Mouse (Mus musculus) MEL (cell line): ENCODE measurements around the gene Nt5dc1. TPM values are rescaled to one million over a fixed set of nuclear protein-coding genes. Genes with fewer than 3 reads are reported as not detected.
"Not testable (repeated sequence)": the region's sequence is repeated elsewhere in the genome, so short reads cannot be mapped to it uniquely, and the experiment has no call there.

Experiments
- DNase-seq: peaks from one replicate; pipeline ENCODE4 v3.0.0; 2011; ENCODE audit warnings: low read depth, low spot score
- H3K27ac ChIP-seq: 2 replicates; pipeline ENCODE4 v1.5.1; 2012; ENCODE audit warnings: low read depth, mild to moderate bottlenecking, control low read depth, low read length, moderate library complexity; ENCODE audit not compliant: control insufficient read depth
- H3K27me3 ChIP-seq, 2 experiments: fragments of 150-350 bp in 1 of 2; sonication (generic) in 1 of 2; 2 replicates each; pipeline ENCODE4 v1.6.1; 2012; ENCODE audit warnings: low read length in 2 of 2, mild to moderate bottlenecking in 2 of 2, improper control_type of control experiment in 1 of 2, moderate library complexity in 1 of 2; ENCODE audit not compliant: insufficient read depth in 2 of 2, control insufficient read depth in 1 of 2
- H3K36me3 ChIP-seq, 2 experiments: 2 replicates each; pipeline ENCODE4 v1.6.1; 2012 to 2014; ENCODE audit warnings: low read length in 2 of 2, improper control_type of control experiment in 1 of 2, inconsistent platforms in 1 of 2, mild to moderate bottlenecking in 1 of 2; ENCODE audit not compliant: insufficient read depth in 2 of 2, control insufficient read depth in 1 of 2
- H3K4me1 ChIP-seq, 2 experiments: fragments of 150-350 bp in 1 of 2; sonication (generic) in 1 of 2; 2 replicates each; pipeline ENCODE4 v1.6.1; 2012; ENCODE audit warnings: low read length in 2 of 2, improper control_type of control experiment in 1 of 2, mild to moderate bottlenecking in 1 of 2; ENCODE audit not compliant: insufficient read depth in 2 of 2, control insufficient read depth in 1 of 2
- H3K4me3 ChIP-seq, 2 experiments: fragments of 150-350 bp in 1 of 2; sonication (generic) in 1 of 2; 2 replicates each; pipeline ENCODE4 v1.5.1; 2012; ENCODE audit warnings: low read depth in 2 of 2, low read length in 2 of 2, mild to moderate bottlenecking in 2 of 2, moderate library complexity in 2 of 2, control low read depth in 1 of 2, improper control_type of control experiment in 1 of 2; ENCODE audit not compliant: control insufficient read depth in 1 of 2, insufficient read depth in 1 of 2
- H3K79me2 ChIP-seq: 2 replicates; pipeline ENCODE4 v1.6.1; 2012; ENCODE audit warnings: mild to moderate bottlenecking, low read length, moderate library complexity; ENCODE audit not compliant: control insufficient read depth, poor library complexity, insufficient read depth
- H3K9ac ChIP-seq: 2 replicates; pipeline ENCODE4 v1.6.1; 2012; ENCODE audit warnings: low read depth, mild to moderate bottlenecking, control low read depth, low read length, moderate library complexity; ENCODE audit not compliant: control insufficient read depth, poor library complexity, severe bottlenecking
- H3K9me3 ChIP-seq: fragments of 150-350 bp; sonication (generic); replicated peaks from 2 replicates; pipeline ENCODE4 v1.6.1; 2012; ENCODE audit warnings: mild to moderate bottlenecking, low read length, improper control_type of control experiment, moderate library complexity; ENCODE audit not compliant: insufficient read depth
- ELF1 ChIP-seq: IDR thresholded peaks from 2 replicates; pipeline ENCODE4 v1.6.1; 2014; ENCODE audit warnings: low read depth, mild to moderate bottlenecking, inconsistent platforms, low read length, improper control_type of control experiment, moderate library complexity
- MAFK ChIP-seq: IDR thresholded peaks from 2 replicates; pipeline ENCODE4 v1.6.1; 2011; ENCODE audit warnings: low read depth, mild to moderate bottlenecking, low read length, improper control_type of control experiment, borderline replicate concordance
- MAX ChIP-seq: IDR thresholded peaks from 2 replicates; pipeline ENCODE4 v1.6.1; 2011; ENCODE audit warnings: low read length, improper control_type of control experiment
- MAZ ChIP-seq: IDR thresholded peaks from 2 replicates; pipeline ENCODE4 v1.6.1; 2012; ENCODE audit warnings: low read depth, mild to moderate bottlenecking, inconsistent platforms, low read length, improper control_type of control experiment
- POLR2AphosphoS5 ChIP-seq: IDR thresholded peaks from 2 replicates; pipeline ENCODE4 v1.6.1; 2012; ENCODE audit warnings: low read depth, borderline replicate concordance, mild to moderate bottlenecking, inconsistent platforms, low read length, moderate library complexity, mixed read lengths
- RCOR1 ChIP-seq: IDR thresholded peaks from 2 replicates; pipeline ENCODE4 v1.6.1; 2012; ENCODE audit warnings: low read depth, mild to moderate bottlenecking, inconsistent platforms, low read length, improper control_type of control experiment
- TAL1 ChIP-seq: IDR thresholded peaks from 2 replicates; pipeline ENCODE4 v1.6.1; 2012; ENCODE audit warnings: mild to moderate bottlenecking, inconsistent platforms, low read length, moderate library complexity, mixed read lengths
- TBP ChIP-seq: IDR thresholded peaks from 2 replicates; pipeline ENCODE4 v1.8.0; 2011; ENCODE audit warnings: low read depth, low read length, improper control_type of control experiment
- polyA plus RNA-seq, 2 experiments: library from polyadenylated mRNA; stranded (reverse) in 1 of 2; unstranded in 1 of 2; fragments of >175 nt in 1 of 2; fragments of >200 nt in 1 of 2; gene quantifications; 2 replicates each; pipeline versions ENCODE4 v1.2.1 to v1.2.4; 2012; ENCODE audit warnings: low replicate concordance in 2 of 2, low read depth in 1 of 2; ENCODE audit not compliant: insufficient read length in 2 of 2, insufficient read depth in 1 of 2, missing spikeins in 1 of 2
- total RNA-seq: library from RNA; depleted of rRNA; stranded (reverse); fragments of 300-350 nt; gene quantifications from 2 replicates; pipeline ENCODE4 v1.2.3, GENCODE M21; 2012

Nt5dc1 gene
- total and polyA plus RNA-seq, 3 experiments, result 8.9 to 11.5 TPM; not detected in 1

- Histone ChIP-seq H3K27ac (no peak overlapping the region), H3K4me1 (no peaks in the 10 kb centered on the region), H3K9me3 (no peaks in the 10 kb centered on the region), H3K9ac (no peak overlapping the region), H3K36me3 (no peaks in the 10 kb centered on the region), H3K27me3 (no peaks in the 10 kb centered on the region; a peak in 1 of 4 replicates), H3K4me3 (no peak overlapping the region), H3K79me2 (no peaks in the 10 kb centered on the region)
- TF ChIP-seq ELF1, result no peak
- no peak for TF ChIP-seq MAZ
- TF ChIP-seq MAFK, result no peak
- TF ChIP-seq TAL1, result no peak
- DNase-seq, result no peak
These were observed 146.7 kb downstream of the Nt5dc1 start for GRCm38 (mm10) chr10:34271681-34272080.

DNA sequence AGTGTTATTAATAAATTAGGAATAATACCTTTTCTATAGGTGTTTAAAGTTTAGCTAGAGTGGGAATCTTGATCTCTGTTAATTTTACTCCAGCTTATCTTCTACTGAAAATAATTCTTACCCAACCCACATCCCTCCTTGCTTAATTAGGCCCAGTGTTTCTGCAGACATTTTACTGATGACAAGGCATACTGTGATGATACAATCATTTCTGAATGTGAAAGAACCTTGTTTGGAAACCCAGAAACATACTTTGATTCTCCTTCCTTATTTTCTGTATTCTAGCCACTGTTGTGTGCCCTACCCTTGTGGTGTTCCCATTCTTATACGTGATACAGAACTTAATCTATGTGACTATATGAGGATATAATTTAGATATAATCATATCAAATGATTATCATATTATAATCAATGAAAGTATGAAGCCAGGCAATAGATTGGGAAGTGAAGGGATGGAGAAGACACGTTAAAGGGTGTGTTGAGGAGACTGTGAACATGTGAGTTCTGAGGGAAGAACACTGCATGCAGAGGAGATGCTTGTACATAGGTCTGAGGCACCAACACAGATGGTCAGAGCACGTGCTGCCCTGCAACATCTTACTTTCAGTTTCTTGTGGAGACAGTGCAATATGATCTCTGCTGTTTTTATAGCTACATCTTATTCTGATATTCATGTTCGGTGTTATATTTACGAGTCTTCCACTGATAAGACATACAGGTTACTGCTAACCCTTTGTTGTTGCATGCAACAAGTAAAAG, 150.9 kb downstream of the Nt5dc1 start:
- Histone ChIP-seq H3K9ac (no peak overlapping the region), H3K4me3 (0 out of 4 replicates have a peak overlapping the region, but pooled peaks of 1 of the 2 experiments have one; percentile 24), H3K27ac (no peak overlapping the region)
- DNase-seq, result no peak
- TF ChIP-seq MAX (0 out of 2 replicates have a peak, but pooled peaks have one; percentile 16), TBP (no peak), POLR2AphosphoS5 (no peak)
- TF ChIP-seq, all 39 proteins: peak for 1
- no peaks in the 10 kb centered on the region for H3K4me1 ChIP-seq
- no peaks in the 10 kb centered on the region for H3K79me2 ChIP-seq
- H3K36me3 ChIP-seq, result no peaks in the 10 kb centered on the region
- no peaks in the 10 kb centered on the region for H3K9me3 ChIP-seq
- H3K27me3 ChIP-seq, result no peaks in the 10 kb centered on the region

GRCm38 (mm10) chr10:34265106-34265505, 153.2 kb downstream of the Nt5dc1 start:
- no peak overlapping the region for H3K4me3 ChIP-seq
- no peak overlapping the region for H3K27ac ChIP-seq
- TF ChIP-seq RCOR1 (no peak), TBP (peak; percentile 71)
- H3K9me3 ChIP-seq, result no peaks in the 10 kb centered on the region
- H3K79me2 ChIP-seq, result no peaks in the 10 kb centered on the region
- H3K9ac ChIP-seq, result no peak overlapping the region
- H3K36me3 ChIP-seq, result no peaks in the 10 kb centered on the region
- no peaks in the 10 kb centered on the region for H3K27me3 ChIP-seq
- no peak for DNase-seq
- H3K4me1 ChIP-seq, result no peaks in the 10 kb centered on the region

GRCm38 (mm10) chr10:34252833-34253232, 165.5 kb downstream of the Nt5dc1 start:
- not testable (repeated sequence) for H3K9ac ChIP-seq, DNase-seq, H3K9me3 ChIP-seq, H3K4me3 ChIP-seq, H3K4me1 ChIP-seq, H3K36me3 ChIP-seq, H3K27me3 ChIP-seq, H3K27ac ChIP-seq, H3K79me2 ChIP-seq
